Mouse (Mus musculus) liver, adult 2 months (tissue): Measurements from ENCODE around the gene Tln2. TPM values are rescaled to one million over a fixed set of nuclear protein-coding genes. Genes with fewer than 3 reads are reported as not detected.

Source experiments
- DNase-seq: peaks from one replicate; pipeline ENCODE4 v3.0.0-alpha.2; 2011; ENCODE audit warnings: low read depth, low spot score; ENCODE audit errors: extremely low read depth
- H3K27ac ChIP-seq: fragments of 200-500 bp; replicated peaks from 2 replicates; pipeline ENCODE4 v1.5.1; 2012; ENCODE audit warnings: low read depth, mild to moderate bottlenecking, control low read depth, inconsistent platforms, low read length; ENCODE audit not compliant: insufficient read depth
- H3K27me3 ChIP-seq: fragments of 200-500 bp; 2 replicates; pipeline ENCODE4 v1.6.1; 2012; ENCODE audit warnings: mild to moderate bottlenecking, moderate library complexity, low read length, inconsistent platforms; ENCODE audit not compliant: control insufficient read depth, insufficient read depth
- H3K36me3 ChIP-seq: fragments of 200-500 bp; 2 replicates; pipeline ENCODE4 v1.6.1; 2012; ENCODE audit warnings: low read length, inconsistent platforms; ENCODE audit not compliant: control insufficient read depth, insufficient read depth
- H3K4me1 ChIP-seq: fragments of 200-500 bp; 2 replicates; pipeline ENCODE4 v1.6.1; 2011; ENCODE audit warnings: low read length; ENCODE audit not compliant: control insufficient read depth, insufficient read depth
- H3K4me3 ChIP-seq: fragments of 200-500 bp; 2 replicates; pipeline ENCODE4 v1.5.1; 2011; ENCODE audit warnings: low read depth, mild to moderate bottlenecking, control low read depth, low read length, moderate library complexity; ENCODE audit not compliant: insufficient read depth
- H3K79me2 ChIP-seq: fragments of 200-500 bp; 2 replicates; pipeline ENCODE4 v1.6.1; 2012; ENCODE audit warnings: inconsistent platforms, mild to moderate bottlenecking, low read length, moderate library complexity; ENCODE audit not compliant: control insufficient read depth, insufficient read depth
- H3K9ac ChIP-seq: fragments of 200-500 bp; 2 replicates; pipeline ENCODE4 v1.6.1; 2012; ENCODE audit warnings: low read depth, mild to moderate bottlenecking, control low read depth, inconsistent platforms, low read length
- CTCF ChIP-seq: fragments of 200-500 bp; IDR thresholded peaks from 2 replicates; pipeline ENCODE4 v1.5.1; 2011; ENCODE audit warnings: low read depth, low read length, control low read depth
- POLR2A ChIP-seq: fragments of 200-500 bp; IDR thresholded peaks from 2 replicates; pipeline ENCODE4 v1.6.1; 2011; ENCODE audit warnings: low read length, control low read depth; ENCODE audit not compliant: insufficient read depth; ENCODE audit errors: extremely low read depth
- WGBS: fragments of 180-500 bp; shearing (Covaris S2); methylation state at CpG from one replicate; pipeline ENCODE4 v1.1.7; 2018; 5-methylcytosine and 5-hydroxymethylcytosine counted together
- polyA plus RNA-seq: library from polyadenylated mRNA; depleted of rRNA; stranded (reverse); fragments of >200 nt; gene quantifications from 2 replicates; pipeline ENCODE4 v1.2.3, GENCODE M21; 2012
- total RNA-seq: library from RNA; depleted of rRNA; stranded (reverse); fragments of >200 nt; gene quantifications from 2 replicates; pipeline ENCODE4 v1.2.3, GENCODE M21; 2014

Tln2 gene
- total and polyA plus RNA-seq, 2 experiments = 1.9 to 4.6 TPM

GRCm38 (mm10) chr9:67241683-67242082 is 317.8 kb downstream of the Tln2 start:
- TF ChIP-seq POLR2A (no peak), CTCF (no peak)
- Histone ChIP-seq H3K4me1 (no peaks in the 10 kb centered on the region; the same call in 1 of the 2 replicates), H3K27ac (no peak overlapping the region), H3K36me3 (no peaks in the 10 kb centered on the region), H3K4me3 (no peak overlapping the region), H3K9ac (no peak overlapping the region), H3K27me3 (no peaks in the 10 kb centered on the region), H3K79me2 (no peaks in the 10 kb centered on the region)
- no peak for DNase-seq
- WGBS = 86% methylated on average over 5 of the region's 5 CpGs

- TF ChIP-seq POLR2A = no peak
- no peak for TF ChIP-seq CTCF
- DNase-seq = peak; percentile 88
- H3K36me3 ChIP-seq = no peaks in the 10 kb centered on the region
These were observed 319.0 kb downstream of the Tln2 start for GRCm38 (mm10) chr9:67240456-67240855.

GRCm38 (mm10) chr9:67236987-67237386 is 322.5 kb downstream of the Tln2 start:
- H3K9ac ChIP-seq = no peak overlapping the region
- 73% methylated on average over 3 of the region's 3 CpGs for WGBS
- no peaks in the 10 kb centered on the region for H3K79me2 ChIP-seq
- no peak for TF ChIP-seq POLR2A
- TF ChIP-seq CTCF = no peak
- H3K27ac ChIP-seq = peak overlapping the region; percentile 0; the same call in 1 of the 2 replicates
- H3K4me1 ChIP-seq = peaks cover 6% of the 10 kb centered on the region; the same call in 1 of the 2 replicates
- H3K27me3 ChIP-seq = no peaks in the 10 kb centered on the region
- H3K36me3 ChIP-seq = no peaks in the 10 kb centered on the region
- no peak for DNase-seq
- no peak overlapping the region for H3K4me3 ChIP-seq

More at GRCm38 (mm10) chr9:67240456-67240855, 319.0 kb downstream of the Tln2 start:
- no peak overlapping the region for H3K9ac ChIP-seq
- H3K27me3 ChIP-seq = no peaks in the 10 kb centered on the region
- 14% methylated on average over 9 of the region's 9 CpGs for WGBS
- no peak overlapping the region for H3K27ac ChIP-seq
- H3K79me2 ChIP-seq = no peaks in the 10 kb centered on the region
- H3K4me3 ChIP-seq = no peak overlapping the region
- peaks cover 3% of the 10 kb centered on the region; the same call in 1 of the 2 replicates for H3K4me1 ChIP-seq

- Histone ChIP-seq H3K79me2 (no peaks in the 10 kb centered on the region), H3K36me3 (no peaks in the 10 kb centered on the region), H3K4me3 (no peak overlapping the region), H3K9ac (no peak overlapping the region), H3K27ac (peak overlapping the region; percentile 84), H3K27me3 (no peaks in the 10 kb centered on the region), H3K4me1 (peaks cover 6% of the 10 kb centered on the region; the same call in 1 of the 2 replicates)
- TF ChIP-seq CTCF (no peak), POLR2A (no peak)
- DNase-seq = peak; percentile 89
- 11% methylated on average over 12 of the region's 12 CpGs for WGBS
These were observed 323.9 kb downstream of the Tln2 start for GRCm38 (mm10) chr9:67235441-67236217.

- WGBS = 96% methylated on average over 5 of the region's 5 CpGs
- Histone ChIP-seq H3K4me3 (no peak overlapping the region), H3K27ac (no peak overlapping the region), H3K79me2 (no peaks in the 10 kb centered on the region), H3K27me3 (no peaks in the 10 kb centered on the region), H3K9ac (no peak overlapping the region), H3K36me3 (no peaks in the 10 kb centered on the region), H3K4me1 (no peaks in the 10 kb centered on the region)
- DNase-seq = no peak
- no peak for TF ChIP-seq POLR2A
- no peak for TF ChIP-seq CTCF
These were observed 330.5 kb downstream of the Tln2 start for GRCm38 (mm10) chr9:67229033-67229432.

GRCm38 (mm10) chr9:67220388-67220787 is 339.1 kb downstream of the Tln2 start:
- H3K27ac ChIP-seq = no peak overlapping the region
- WGBS = 63% methylated on average over 3 of the region's 3 CpGs
- H3K79me2 ChIP-seq = no peaks in the 10 kb centered on the region
- no peaks in the 10 kb centered on the region for H3K36me3 ChIP-seq
- TF ChIP-seq POLR2A = no peak
- TF ChIP-seq CTCF = peak; percentile 64; the same call in 1 of the 2 replicates
- H3K9ac ChIP-seq = no peak overlapping the region
- peak; percentile 19 for DNase-seq
- no peak overlapping the region for H3K4me3 ChIP-seq
- no peaks in the 10 kb centered on the region for H3K27me3 ChIP-seq
- H3K4me1 ChIP-seq = no peaks in the 10 kb centered on the region; the same call in 1 of the 2 replicates
